Mouse (Mus musculus) erythroblast, embryonic 14.5 days (primary cell): ENCODE data around the gene Myl4. TPM values are rescaled to one million over a fixed set of nuclear protein-coding genes. Genes with fewer than 3 reads are reported as not detected.

Source experiments
- H3K27me3 ChIP-seq: 2 replicates; pipeline ENCODE4 v1.6.1; 2012; ENCODE audit warnings: inconsistent platforms; ENCODE audit not compliant: control insufficient read depth
- H3K36me3 ChIP-seq: 2 replicates; pipeline ENCODE4 v1.6.1; 2012; ENCODE audit warnings: mild to moderate bottlenecking, inconsistent platforms; ENCODE audit not compliant: control insufficient read depth
- H3K4me1 ChIP-seq: 2 replicates; pipeline ENCODE4 v1.6.1; 2012; ENCODE audit warnings: inconsistent platforms; ENCODE audit not compliant: control insufficient read depth
- H3K4me3 ChIP-seq: replicated peaks from 2 replicates; pipeline ENCODE3; 2012; ENCODE audit warnings: moderate library complexity, mild to moderate bottlenecking, inconsistent platforms
- H3K9me3 ChIP-seq: 2 replicates; pipeline ENCODE4 v1.6.1; 2012; ENCODE audit warnings: low read length, inconsistent platforms, mixed read lengths; ENCODE audit not compliant: control insufficient read depth
- GATA1 ChIP-seq: IDR thresholded peaks from 2 replicates; pipeline ENCODE4 v1.6.1; 2012; ENCODE audit warnings: low read length, inconsistent platforms, mixed read lengths
- TAL1 ChIP-seq: IDR thresholded peaks from 3 replicates; pipeline ENCODE4 v1.6.1; 2012; ENCODE audit warnings: low read length, inconsistent platforms, mixed read lengths
- polyA plus RNA-seq: library from polyadenylated mRNA; stranded (reverse); fragments of >175 nt; gene quantifications from 2 replicates; pipeline ENCODE4 v1.2.3, GENCODE M21; 2012

Gene Myl4
- polyA plus RNA-seq, 1 experiment, result 0.07 TPM

DNA sequence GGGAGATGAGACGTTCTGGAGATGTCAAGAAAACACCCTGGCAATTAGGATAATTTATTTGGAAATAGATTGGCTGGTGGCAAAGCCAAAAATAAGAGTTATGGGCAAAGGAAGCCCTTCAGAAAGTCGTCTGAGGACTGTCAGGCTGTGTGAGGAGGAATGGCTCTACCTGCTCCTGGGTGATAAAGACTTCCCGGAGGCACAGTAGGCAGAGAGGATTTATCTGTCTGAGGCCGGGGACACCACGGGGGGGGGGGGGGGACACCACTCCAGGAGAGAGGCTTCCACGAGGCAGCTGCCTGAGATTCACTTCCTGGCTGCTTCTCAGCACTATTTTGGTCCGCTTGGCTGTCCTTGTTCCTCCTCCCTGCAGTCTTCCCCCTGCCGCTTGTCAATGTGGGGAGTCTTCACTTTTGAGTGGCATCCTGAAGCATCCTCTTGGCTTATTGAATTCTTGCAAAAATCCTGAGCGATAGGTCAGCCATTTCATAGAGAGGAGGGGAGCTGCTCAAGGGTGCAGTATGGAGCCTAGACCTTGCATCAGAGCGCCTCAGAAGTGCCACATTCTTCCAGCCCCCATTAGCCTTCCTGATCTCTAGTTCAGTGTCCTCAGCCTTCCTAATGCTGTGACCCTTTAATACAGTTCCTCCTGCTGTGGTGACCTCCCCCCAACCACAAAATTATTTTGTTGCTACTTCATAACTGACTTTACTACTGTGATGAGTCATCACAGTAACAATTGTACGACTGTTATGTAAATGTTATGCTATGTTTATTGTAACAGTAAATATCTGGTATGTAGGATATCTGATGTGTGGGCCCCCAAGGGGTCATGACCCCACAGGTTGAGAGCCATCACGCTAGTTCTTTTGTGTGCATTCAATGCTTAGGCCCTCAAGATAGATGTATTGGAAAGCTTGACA is 71.8 kb downstream of the Myl4 start:
- Histone ChIP-seq H3K4me3 (no peak overlapping the region), H3K9me3 (no peaks in the 10 kb centered on the region), H3K4me1 (peaks cover 53% of the 10 kb centered on the region), H3K27me3 (peaks cover 28% of the 10 kb centered on the region), H3K36me3 (no peaks in the 10 kb centered on the region)
- TF ChIP-seq TAL1, result no peak
- no peak for TF ChIP-seq GATA1

DNA sequence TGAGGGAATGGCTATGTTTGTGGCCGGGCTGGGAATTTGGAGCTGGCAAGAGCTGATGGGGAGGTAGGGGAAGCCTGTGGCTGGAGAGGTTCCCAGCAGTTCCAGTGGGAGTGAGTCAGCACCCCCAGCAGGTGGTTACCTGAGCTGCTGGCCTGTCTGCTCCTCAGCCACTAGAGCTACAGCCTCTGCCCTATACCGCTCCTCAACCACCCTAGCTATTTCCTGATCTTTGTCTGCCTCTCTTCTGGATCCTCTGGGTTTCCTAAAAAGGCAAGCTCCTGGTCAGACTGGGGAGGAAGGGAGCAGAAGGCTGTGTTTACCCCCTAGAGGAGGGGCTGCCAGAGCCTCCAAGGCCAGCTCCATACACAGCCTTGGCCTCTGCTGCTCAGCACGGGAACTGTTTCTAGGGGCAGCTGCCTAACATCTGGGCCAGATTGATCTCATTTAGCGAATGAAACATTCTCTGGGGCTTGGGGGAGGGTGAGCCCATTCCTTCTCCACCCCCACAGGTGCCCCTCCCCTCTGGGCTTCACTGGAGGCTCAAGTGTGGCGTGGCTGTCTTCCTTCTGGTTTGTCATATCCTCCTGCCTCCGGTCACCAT is 74.4 kb downstream of the Myl4 start:
- TF ChIP-seq TAL1 (no peak), GATA1 (no peak)
- Histone ChIP-seq H3K27me3 (peaks cover 11% of the 10 kb centered on the region; the same call in 1 of the 2 replicates), H3K4me1 (peaks cover 40% of the 10 kb centered on the region), H3K4me3 (no peak overlapping the region), H3K36me3 (no peaks in the 10 kb centered on the region), H3K9me3 (no peaks in the 10 kb centered on the region)

DNA sequence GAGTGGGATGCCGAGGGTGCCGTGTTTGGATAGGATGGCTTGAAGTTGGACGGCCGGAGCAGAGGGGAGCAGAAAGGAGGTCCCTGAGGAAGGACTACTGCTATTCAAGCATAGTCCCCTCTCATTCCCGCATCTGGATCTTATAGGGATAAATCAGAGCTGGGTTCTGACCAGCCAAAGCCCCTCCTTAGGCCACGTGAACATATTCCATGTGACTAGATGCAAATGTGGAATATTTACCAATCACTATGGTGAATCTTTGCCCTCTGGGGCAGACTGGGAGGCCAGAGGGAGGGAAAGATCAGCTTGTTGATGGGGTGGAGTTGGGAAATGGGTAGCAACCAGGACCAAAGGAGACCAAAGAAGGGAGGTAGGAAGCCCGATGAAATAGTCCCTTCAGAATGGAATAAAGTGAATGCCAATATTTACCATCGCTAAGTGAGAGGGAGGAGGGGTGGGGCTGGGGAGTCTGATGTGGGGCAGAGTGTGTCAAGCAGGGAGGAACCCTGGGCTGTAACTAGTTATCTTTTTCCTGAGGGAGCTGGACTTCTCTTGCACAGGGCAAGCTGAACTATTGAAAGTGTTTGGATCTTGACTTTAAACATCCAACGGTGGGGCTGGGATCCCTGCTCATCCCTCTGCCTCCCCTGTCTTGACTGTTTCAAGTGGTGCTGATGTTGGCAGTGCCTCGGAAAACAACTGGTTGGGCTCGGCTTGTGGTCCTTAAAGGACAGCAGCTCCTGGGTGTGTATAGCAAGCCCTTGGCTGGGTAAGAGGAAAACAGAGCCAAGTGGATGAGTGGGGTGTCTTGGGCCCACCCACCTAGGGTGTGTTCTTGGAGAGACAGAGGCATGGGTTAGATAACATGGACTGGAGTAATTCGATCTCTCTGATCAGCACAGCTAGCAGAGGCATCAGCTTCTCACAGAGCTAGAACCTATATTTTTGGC is 75.3 kb downstream of the Myl4 start:
- Histone ChIP-seq H3K9me3 (no peaks in the 10 kb centered on the region), H3K4me1 (peaks cover 38% of the 10 kb centered on the region), H3K4me3 (no peak overlapping the region), H3K27me3 (0 out of 2 replicates have a peak, but pooled peaks cover 6% of the 10 kb centered on the region), H3K36me3 (no peaks in the 10 kb centered on the region)
- TF ChIP-seq GATA1 (no peak), TAL1 (no peak)

DNA sequence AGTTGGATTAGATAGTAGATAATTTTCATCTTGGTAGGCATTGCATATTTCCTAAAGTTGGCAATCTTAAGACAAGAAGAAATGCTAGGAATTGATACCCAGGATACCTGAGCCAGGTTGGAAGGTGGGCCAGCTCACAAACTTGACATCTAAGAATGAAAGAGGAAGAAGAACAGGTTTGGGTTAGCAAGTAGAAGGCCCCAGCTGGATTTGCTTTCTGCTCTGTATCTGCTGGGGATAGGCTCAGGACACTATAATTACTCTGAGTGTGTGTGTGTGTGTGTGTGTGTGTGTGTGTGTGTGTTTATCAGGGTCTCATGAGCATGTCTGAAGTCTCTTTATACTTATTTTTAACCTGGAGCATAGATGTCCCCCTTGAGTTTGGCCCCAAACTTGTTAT is 76.2 kb downstream of the Myl4 start:
- H3K4me1 ChIP-seq, result peaks cover 36% of the 10 kb centered on the region
- no peaks in the 10 kb centered on the region for H3K9me3 ChIP-seq
- no peak overlapping the region for H3K4me3 ChIP-seq
- H3K27me3 ChIP-seq, result 0 out of 2 replicates have a peak, but pooled peaks cover 6% of the 10 kb centered on the region
- H3K36me3 ChIP-seq, result no peaks in the 10 kb centered on the region
- no peak for TF ChIP-seq TAL1
- no peak for TF ChIP-seq GATA1

DNA sequence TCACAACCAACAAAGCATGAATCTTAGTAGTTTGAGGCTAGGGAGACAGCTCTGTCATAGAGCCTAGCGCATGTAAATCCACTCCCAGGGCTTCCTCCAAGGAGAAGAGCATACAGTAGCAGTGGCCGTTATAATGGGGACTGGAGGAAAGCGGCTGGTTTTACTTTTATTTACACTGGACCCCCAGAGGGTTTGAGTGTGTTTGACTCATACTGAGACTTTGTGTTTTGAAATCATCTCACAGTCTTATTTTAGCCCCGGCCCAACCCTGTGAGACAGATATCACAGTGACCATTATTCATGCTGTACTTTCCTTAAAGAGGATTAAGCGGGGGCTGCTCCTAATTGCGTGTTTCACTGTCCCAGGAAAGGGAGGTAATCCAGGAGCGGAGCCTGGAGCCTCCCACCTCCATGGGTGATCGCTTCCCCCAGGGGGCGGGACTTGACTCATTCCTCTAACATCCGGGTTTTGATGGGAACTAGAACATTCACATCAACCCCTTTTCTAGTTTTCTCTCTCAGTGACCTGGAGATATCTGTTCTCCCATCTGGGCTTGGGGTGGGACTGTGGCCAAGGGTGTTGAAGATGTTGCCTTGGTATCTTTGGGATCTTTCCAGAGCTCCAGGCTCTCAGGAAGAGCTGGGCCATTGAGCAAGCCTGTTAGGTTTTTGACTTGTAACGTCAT is 77.3 kb downstream of the Myl4 start:
- H3K36me3 ChIP-seq, result no peaks in the 10 kb centered on the region
- H3K4me3 ChIP-seq, result no peak overlapping the region
- H3K27me3 ChIP-seq, result 0 out of 2 replicates have a peak, but pooled peaks cover 6% of the 10 kb centered on the region
- no peak for TF ChIP-seq TAL1
- H3K9me3 ChIP-seq, result no peaks in the 10 kb centered on the region
- H3K4me1 ChIP-seq, result peaks cover 27% of the 10 kb centered on the region

DNA sequence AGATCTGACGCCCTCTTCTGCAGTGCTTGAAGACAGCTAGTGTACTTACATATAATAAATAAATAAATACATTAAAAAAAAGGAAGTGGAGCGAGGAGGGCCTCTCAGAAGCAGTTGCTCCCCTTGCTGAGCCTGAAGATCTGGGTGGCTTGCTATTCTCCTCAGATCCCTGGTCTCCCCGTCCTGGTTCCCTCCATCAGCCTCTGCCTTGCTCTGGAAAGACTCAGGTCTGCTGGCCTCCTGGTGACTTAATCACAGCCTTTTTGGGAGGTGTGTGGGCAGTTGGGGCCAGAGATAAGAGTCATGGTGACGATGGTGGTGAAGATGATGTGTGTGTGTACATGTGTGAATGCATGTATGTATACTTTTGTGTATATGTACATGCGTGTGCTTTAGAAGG is 78.1 kb downstream of the Myl4 start:
- Histone ChIP-seq H3K4me1 (peaks cover 25% of the 10 kb centered on the region), H3K9me3 (no peaks in the 10 kb centered on the region), H3K36me3 (no peaks in the 10 kb centered on the region), H3K27me3 (0 out of 2 replicates have a peak, but pooled peaks cover 6% of the 10 kb centered on the region), H3K4me3 (no peak overlapping the region)
- TF ChIP-seq TAL1 (no peak), GATA1 (no peak)

DNA sequence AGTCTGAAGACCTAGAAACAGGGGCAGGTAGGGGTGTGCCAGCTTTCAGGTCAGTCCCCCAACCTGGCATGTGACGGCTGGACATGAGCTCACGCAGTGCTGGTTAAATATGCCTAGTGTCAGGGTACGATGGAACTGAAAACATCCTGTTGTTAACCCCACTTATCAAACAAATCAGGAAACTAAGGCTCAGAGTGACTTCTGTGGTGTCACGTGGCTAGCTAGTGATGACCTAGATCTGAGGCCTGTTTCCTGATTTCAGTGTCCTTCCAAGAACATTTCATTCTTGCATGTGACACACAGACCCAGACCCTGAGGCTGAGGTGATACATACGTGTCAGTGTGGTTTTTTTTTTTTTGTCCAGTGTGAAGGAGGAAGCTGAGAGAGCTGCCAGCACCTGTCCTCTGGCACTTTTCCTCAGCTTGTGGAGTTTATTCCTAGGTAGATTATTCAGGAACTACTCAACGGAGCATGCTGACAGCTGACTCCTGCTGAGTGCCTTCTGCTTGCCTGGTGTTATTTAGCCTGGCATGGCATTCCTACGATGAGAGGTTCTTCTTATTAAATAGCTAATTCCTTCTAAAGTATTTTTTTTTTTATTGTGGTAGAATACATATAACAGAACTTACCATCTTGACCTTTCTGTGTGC is 79.8 kb downstream of the Myl4 start:
- Histone ChIP-seq H3K27me3 (no peaks in the 10 kb centered on the region), H3K9me3 (no peaks in the 10 kb centered on the region), H3K4me1 (peaks cover 16% of the 10 kb centered on the region), H3K4me3 (no peak overlapping the region), H3K36me3 (no peaks in the 10 kb centered on the region)
- TF ChIP-seq GATA1, result no peak
- TF ChIP-seq TAL1, result no peak

DNA sequence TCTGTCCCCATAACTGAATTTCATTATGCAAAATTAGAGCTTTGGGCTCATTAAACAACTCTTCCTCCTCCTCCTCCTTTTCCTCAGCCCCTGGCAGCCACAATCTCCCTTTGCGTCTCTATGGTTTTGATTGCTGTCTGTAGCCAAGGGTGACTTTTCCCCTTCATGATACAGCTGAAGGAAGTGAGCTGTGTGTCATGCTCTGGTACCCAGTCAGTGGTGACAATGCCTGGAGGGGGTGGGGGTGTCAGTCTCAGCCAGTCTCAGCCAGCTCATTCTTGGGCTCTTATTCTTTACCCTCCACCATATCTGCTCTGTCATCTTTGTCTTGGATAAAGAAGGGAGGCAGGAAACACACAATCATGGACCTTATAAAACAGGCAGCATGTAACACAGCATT is 80.8 kb downstream of the Myl4 start:
- Histone ChIP-seq H3K4me1 (peaks cover 6% of the 10 kb centered on the region), H3K27me3 (no peaks in the 10 kb centered on the region), H3K9me3 (no peaks in the 10 kb centered on the region), H3K36me3 (no peaks in the 10 kb centered on the region), H3K4me3 (no peak overlapping the region)
- TF ChIP-seq GATA1, result no peak
- TF ChIP-seq TAL1, result no peak
